Mouse (Mus musculus): ENCODE measurements around the gene Wdtc1. TPM values are rescaled to one million over a fixed set of nuclear protein-coding genes. Genes with fewer than 3 reads are reported as not detected.

Gene Wdtc1
- polyA plus RNA-seq, 1 experiment from 2014 or later: 18.2 TPM

GRCm38 (mm10) chr4:133319667-133320066 lies 33.6 kb downstream of the Wdtc1 start:
- Histone ChIP-seq H3K4me1 (replicated peaks; ENCODE audit: control insufficient read depth, insufficient read depth, low read length) (no peaks in the 10 kb centered on the region), H3K4me2 (ENCODE audit: low read length) (no peak overlapping the region), H3K9me3 (ENCODE audit: control insufficient read depth, low read length) (no peaks in the 10 kb centered on the region), H3K9ac (ENCODE audit: low read length) (no peak overlapping the region), H3K27me3 (replicated peaks; ENCODE audit: control insufficient read depth, insufficient read depth, low read length) (no peaks in the 10 kb centered on the region), H3K27ac (ENCODE audit: low read depth) (no peak overlapping the region), H3K36me3 (ENCODE audit: control insufficient read depth, insufficient read depth, low read length) (peaks cover 17% of the 10 kb centered on the region), H3K4me3 (ENCODE audit: low read depth, low read length) (no peak overlapping the region)
- WGBS: 92% methylated on average over 3 of the region's 3 CpGs
- no peak for ATAC-seq (replicated peaks; ENCODE audit: low FRiP score, low TSS enrichment, low read depth)
- no peak for DNase-seq (ENCODE audit: low spot score)

- no peak for ATAC-seq (replicated peaks; ENCODE audit: low FRiP score, low TSS enrichment, low read depth)
- no peak overlapping the region for H3K9ac ChIP-seq (ENCODE audit: low read length)
- H3K27ac ChIP-seq (ENCODE audit: low read depth): no peak overlapping the region
- no peak overlapping the region for H3K4me2 ChIP-seq (ENCODE audit: low read length)
- H3K4me3 ChIP-seq (ENCODE audit: low read depth, low read length): no peak overlapping the region
- 75% methylated on average over 5 of the region's 5 CpGs for WGBS
- no peaks in the 10 kb centered on the region for H3K4me1 ChIP-seq (replicated peaks; ENCODE audit: control insufficient read depth, insufficient read depth, low read length)
- H3K36me3 ChIP-seq (ENCODE audit: control insufficient read depth, insufficient read depth, low read length): peaks cover 11% of the 10 kb centered on the region
- no peak for DNase-seq (ENCODE audit: low spot score)
- H3K27me3 ChIP-seq (replicated peaks; ENCODE audit: control insufficient read depth, insufficient read depth, low read length): no peaks in the 10 kb centered on the region
- no peaks in the 10 kb centered on the region for H3K9me3 ChIP-seq (ENCODE audit: control insufficient read depth, low read length)
These were observed 37.3 kb downstream of the Wdtc1 start for GRCm38 (mm10) chr4:133315991-133316390.

GRCm38 (mm10) chr4:133314896-133315295 lies 38.4 kb downstream of the Wdtc1 start:
- ATAC-seq (replicated peaks; ENCODE audit: low FRiP score, low TSS enrichment, low read depth): no peak
- H3K9ac ChIP-seq (ENCODE audit: low read length): no peak overlapping the region
- H3K27me3 ChIP-seq (replicated peaks; ENCODE audit: control insufficient read depth, insufficient read depth, low read length): no peaks in the 10 kb centered on the region
- no peaks in the 10 kb centered on the region for H3K9me3 ChIP-seq (ENCODE audit: control insufficient read depth, low read length)
- no peak for DNase-seq (ENCODE audit: low spot score)
- no peaks in the 10 kb centered on the region for H3K4me1 ChIP-seq (replicated peaks; ENCODE audit: control insufficient read depth, insufficient read depth, low read length)
- H3K4me2 ChIP-seq (ENCODE audit: low read length): no peak overlapping the region
- peaks cover 11% of the 10 kb centered on the region for H3K36me3 ChIP-seq (ENCODE audit: control insufficient read depth, insufficient read depth, low read length)
- H3K4me3 ChIP-seq (ENCODE audit: low read depth, low read length): no peak overlapping the region
- 74% methylated on average over 8 of the region's 8 CpGs for WGBS
- H3K27ac ChIP-seq (ENCODE audit: low read depth): no peak overlapping the region

- WGBS: 1% methylated on average over 3 of the region's 3 CpGs
- no peak for ATAC-seq (replicated peaks; ENCODE audit: low FRiP score, low TSS enrichment, low read depth)
- H3K9me3 ChIP-seq (ENCODE audit: control insufficient read depth, low read length): no peaks in the 10 kb centered on the region
- H3K36me3 ChIP-seq (ENCODE audit: control insufficient read depth, insufficient read depth, low read length): peaks cover 23% of the 10 kb centered on the region
- H3K4me3 ChIP-seq (ENCODE audit: low read depth, low read length): no peak overlapping the region
- H3K27ac ChIP-seq (ENCODE audit: low read depth): no peak overlapping the region
- no peaks in the 10 kb centered on the region for H3K27me3 ChIP-seq (replicated peaks; ENCODE audit: control insufficient read depth, insufficient read depth, low read length)
- no peaks in the 10 kb centered on the region for H3K4me1 ChIP-seq (replicated peaks; ENCODE audit: control insufficient read depth, insufficient read depth, low read length)
- DNase-seq (ENCODE audit: low spot score): peak; percentile 98
- no peak overlapping the region for H3K9ac ChIP-seq (ENCODE audit: low read length)
- no peak overlapping the region for H3K4me2 ChIP-seq (ENCODE audit: low read length)
These were observed 43.3 kb downstream of the Wdtc1 start for GRCm38 (mm10) chr4:133309948-133310347.

GRCm38 (mm10) chr4:133307331-133307730 lies 46.0 kb downstream of the Wdtc1 start:
- Histone ChIP-seq H3K27me3 (replicated peaks; ENCODE audit: control insufficient read depth, insufficient read depth, low read length) (no peaks in the 10 kb centered on the region), H3K36me3 (ENCODE audit: control insufficient read depth, insufficient read depth, low read length) (peaks cover 30% of the 10 kb centered on the region; the same call in 1 of the 2 replicates), H3K9me3 (ENCODE audit: control insufficient read depth, low read length) (no peaks in the 10 kb centered on the region), H3K4me3 (ENCODE audit: low read depth, low read length) (no peak overlapping the region), H3K9ac (ENCODE audit: low read length) (no peak overlapping the region), H3K4me2 (ENCODE audit: low read length) (no peak overlapping the region), H3K4me1 (replicated peaks; ENCODE audit: control insufficient read depth, insufficient read depth, low read length) (no peaks in the 10 kb centered on the region), H3K27ac (ENCODE audit: low read depth) (no peak overlapping the region)
- WGBS: 37% methylated on average over 3 of the region's 3 CpGs
- DNase-seq (ENCODE audit: low spot score): peak; percentile 76
- ATAC-seq (replicated peaks; ENCODE audit: low FRiP score, low TSS enrichment, low read depth): no peak

GRCm38 (mm10) chr4:133305825-133306224 lies 47.5 kb downstream of the Wdtc1 start:
- Histone ChIP-seq H3K27me3 (replicated peaks; ENCODE audit: control insufficient read depth, insufficient read depth, low read length) (no peaks in the 10 kb centered on the region), H3K9ac (ENCODE audit: low read length) (no peak overlapping the region), H3K4me1 (replicated peaks; ENCODE audit: control insufficient read depth, insufficient read depth, low read length) (no peaks in the 10 kb centered on the region), H3K36me3 (ENCODE audit: control insufficient read depth, insufficient read depth, low read length) (peaks cover 39% of the 10 kb centered on the region), H3K27ac (ENCODE audit: low read depth) (no peak overlapping the region), H3K4me3 (ENCODE audit: low read depth, low read length) (no peak overlapping the region), H3K9me3 (ENCODE audit: control insufficient read depth, low read length) (no peaks in the 10 kb centered on the region), H3K4me2 (ENCODE audit: low read length) (no peak overlapping the region)
- ATAC-seq (replicated peaks; ENCODE audit: low FRiP score, low TSS enrichment, low read depth) (no peak), DNase-seq (ENCODE audit: low spot score) (no peak)
- 85% methylated on average over 7 of the region's 7 CpGs for WGBS

- Histone ChIP-seq H3K4me1 (replicated peaks; ENCODE audit: control insufficient read depth, insufficient read depth, low read length) (0 out of 2 replicates have a peak, but pooled peaks cover 1% of the 10 kb centered on the region), H3K36me3 (ENCODE audit: control insufficient read depth, insufficient read depth, low read length) (peaks cover 48% of the 10 kb centered on the region), H3K9ac (ENCODE audit: low read length) (no peak overlapping the region), H3K4me2 (ENCODE audit: low read length) (no peak overlapping the region), H3K27me3 (replicated peaks; ENCODE audit: control insufficient read depth, insufficient read depth, low read length) (no peaks in the 10 kb centered on the region), H3K4me3 (ENCODE audit: low read depth, low read length) (no peak overlapping the region), H3K9me3 (ENCODE audit: control insufficient read depth, low read length) (no peaks in the 10 kb centered on the region), H3K27ac (ENCODE audit: low read depth) (no peak overlapping the region)
- ATAC-seq (replicated peaks; ENCODE audit: low FRiP score, low TSS enrichment, low read depth): no peak
- 94% methylated on average over 7 of the region's 7 CpGs for WGBS
- no peak for DNase-seq (ENCODE audit: low spot score)
These were observed 48.5 kb downstream of the Wdtc1 start for GRCm38 (mm10) chr4:133304770-133305169.

GRCm38 (mm10) chr4:133302668-133303067 lies 50.6 kb downstream of the Wdtc1 start:
- Histone ChIP-seq H3K27me3 (replicated peaks; ENCODE audit: control insufficient read depth, insufficient read depth, low read length) (no peaks in the 10 kb centered on the region), H3K4me3 (ENCODE audit: low read depth, low read length) (no peak overlapping the region), H3K9me3 (ENCODE audit: control insufficient read depth, low read length) (no peaks in the 10 kb centered on the region), H3K4me1 (replicated peaks; ENCODE audit: control insufficient read depth, insufficient read depth, low read length) (0 out of 2 replicates have a peak, but pooled peaks cover 16% of the 10 kb centered on the region), H3K4me2 (ENCODE audit: low read length) (no peak overlapping the region), H3K9ac (ENCODE audit: low read length) (no peak overlapping the region), H3K36me3 (ENCODE audit: control insufficient read depth, insufficient read depth, low read length) (peaks cover 46% of the 10 kb centered on the region), H3K27ac (ENCODE audit: low read depth) (no peak overlapping the region)
- ATAC-seq (replicated peaks; ENCODE audit: low FRiP score, low TSS enrichment, low read depth): no peak
- WGBS: 74% methylated on average over 5 of the region's 5 CpGs
- DNase-seq (ENCODE audit: low spot score): no peak

GRCm38 (mm10) chr4:133301802-133302201 lies 51.5 kb downstream of the Wdtc1 start:
- no peak for ATAC-seq (replicated peaks; ENCODE audit: low FRiP score, low TSS enrichment, low read depth)
- DNase-seq (ENCODE audit: low spot score): peak; percentile 93

More at GRCm38 (mm10) chr4:133301802-133302201, 51.5 kb downstream of the Wdtc1 start:
- Histone ChIP-seq H3K4me2 (ENCODE audit: low read length) (no peak overlapping the region), H3K4me3 (ENCODE audit: low read depth, low read length) (no peak overlapping the region), H3K36me3 (ENCODE audit: control insufficient read depth, insufficient read depth, low read length) (peaks cover 51% of the 10 kb centered on the region), H3K27me3 (replicated peaks; ENCODE audit: control insufficient read depth, insufficient read depth, low read length) (no peaks in the 10 kb centered on the region), H3K4me1 (replicated peaks; ENCODE audit: control insufficient read depth, insufficient read depth, low read length) (0 out of 2 replicates have a peak, but pooled peaks cover 18% of the 10 kb centered on the region), H3K9me3 (ENCODE audit: control insufficient read depth, low read length) (no peaks in the 10 kb centered on the region), H3K27ac (ENCODE audit: low read depth) (no peak overlapping the region), H3K9ac (ENCODE audit: low read length) (no peak overlapping the region)
- 26% methylated on average over 4 of the region's 4 CpGs for WGBS

All from intestine, embryonic 14.5 days (tissue).